Mouse (Mus musculus): ENCODE measurements at regions not wholly inside any gene's neighbourhood (a gene's known extent, or its start where the extent isn't known, plus 50 kb on each side); places are given as distances from the start of the nearest gene placed in this dataset.

DNA sequence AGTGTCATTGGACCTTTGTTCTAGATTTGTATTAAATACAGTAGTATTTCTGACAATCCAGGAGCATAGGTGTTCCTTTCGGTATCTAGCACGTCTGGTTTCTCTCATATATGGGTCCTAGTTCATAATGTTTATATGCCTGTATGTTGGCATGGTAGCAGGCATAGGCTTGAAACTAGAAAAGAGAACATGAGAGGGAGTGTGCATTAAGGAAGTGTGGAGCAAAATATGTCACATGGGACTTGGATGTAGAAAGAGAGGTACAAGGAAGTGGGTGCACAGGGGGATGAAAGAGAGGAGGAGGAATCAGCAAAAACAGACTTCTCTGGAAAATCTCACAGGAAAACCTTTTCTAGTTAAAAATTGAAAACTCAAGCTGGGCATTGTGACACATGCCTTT, 176.2 kb upstream of the Trpm3 start:
- no peak overlapping the region for H3K4me3 ChIP-seq
- ATAC-seq (ENCODE audit: extremely low read depth, insufficient number of reproducible peaks, low FRiP score, low TSS enrichment) = no peak
- H3K9ac ChIP-seq = no peak overlapping the region
- no peak overlapping the region for H3K27ac ChIP-seq (replicated peaks)
- WGBS = 87% methylated on average over 2 of the region's 2 CpGs
- H3K4me1 ChIP-seq = no peaks in the 10 kb centered on the region
- no peaks in the 10 kb centered on the region for H3K27me3 ChIP-seq (replicated peaks)
- H3K4me2 ChIP-seq = no peak overlapping the region
- no peaks in the 10 kb centered on the region for H3K36me3 ChIP-seq
- H3K9me3 ChIP-seq = no peaks in the 10 kb centered on the region

DNA sequence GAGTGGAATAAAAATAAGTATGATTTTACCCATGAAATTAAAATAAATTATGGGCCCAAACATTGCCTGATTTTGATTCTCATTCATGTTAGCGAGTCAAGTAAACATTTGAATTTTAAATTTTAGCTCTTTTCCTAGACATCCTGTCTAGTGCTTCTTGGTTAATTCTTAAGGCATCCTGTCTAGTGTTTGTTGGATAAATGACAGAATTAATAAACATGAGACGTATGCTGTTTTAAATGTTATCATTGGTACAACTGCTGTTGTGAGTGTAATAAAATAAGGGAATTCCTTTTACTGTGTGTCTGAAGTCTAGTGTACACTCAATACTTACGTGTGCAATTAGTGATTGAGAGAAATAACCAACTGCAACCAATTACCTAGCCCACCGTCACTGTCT, 149.0 kb upstream of the Trpm3 start:
- ATAC-seq (ENCODE audit: extremely low read depth, insufficient number of reproducible peaks, low FRiP score, low TSS enrichment) = no peak
- Histone ChIP-seq H3K9me3 (peaks cover 6% of the 10 kb centered on the region; the same call in 1 of the 2 replicates), H3K27ac (replicated peaks) (no peak overlapping the region), H3K4me3 (no peak overlapping the region), H3K9ac (no peak overlapping the region), H3K27me3 (replicated peaks) (no peaks in the 10 kb centered on the region), H3K4me1 (no peaks in the 10 kb centered on the region), H3K4me2 (no peak overlapping the region), H3K36me3 (no peaks in the 10 kb centered on the region)
- WGBS = 77% methylated on average over 4 of the region's 4 CpGs

DNA sequence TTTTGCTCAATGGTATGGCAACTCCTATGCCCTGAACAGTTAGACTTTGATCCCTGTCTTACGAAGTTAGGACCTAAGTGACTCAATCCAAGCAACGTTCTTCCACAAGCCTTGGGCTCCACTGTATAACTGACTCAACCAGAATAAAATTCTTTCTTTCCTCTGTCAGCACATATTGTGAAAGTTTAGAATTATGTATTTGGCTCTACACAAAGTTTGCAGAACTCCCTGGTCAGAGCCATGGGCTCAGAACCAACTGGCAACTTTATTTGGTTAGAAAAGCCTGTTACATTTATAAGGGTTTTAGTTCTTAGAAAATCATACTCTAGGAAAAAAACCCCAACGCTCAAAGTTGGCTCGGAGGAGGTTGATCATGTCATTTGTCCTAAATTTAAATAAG, 147.9 kb upstream of the Trpm3 start:
- Histone ChIP-seq H3K4me3 (no peak overlapping the region), H3K27ac (replicated peaks) (no peak overlapping the region), H3K27me3 (replicated peaks) (no peaks in the 10 kb centered on the region), H3K4me1 (no peaks in the 10 kb centered on the region), H3K9me3 (peaks cover 6% of the 10 kb centered on the region; the same call in 1 of the 2 replicates), H3K9ac (no peak overlapping the region), H3K4me2 (no peak overlapping the region), H3K36me3 (no peaks in the 10 kb centered on the region)
- ATAC-seq (ENCODE audit: extremely low read depth, insufficient number of reproducible peaks, low FRiP score, low TSS enrichment) = no peak
- WGBS = 79% methylated on average over 4 of the region's 4 CpGs

DNA sequence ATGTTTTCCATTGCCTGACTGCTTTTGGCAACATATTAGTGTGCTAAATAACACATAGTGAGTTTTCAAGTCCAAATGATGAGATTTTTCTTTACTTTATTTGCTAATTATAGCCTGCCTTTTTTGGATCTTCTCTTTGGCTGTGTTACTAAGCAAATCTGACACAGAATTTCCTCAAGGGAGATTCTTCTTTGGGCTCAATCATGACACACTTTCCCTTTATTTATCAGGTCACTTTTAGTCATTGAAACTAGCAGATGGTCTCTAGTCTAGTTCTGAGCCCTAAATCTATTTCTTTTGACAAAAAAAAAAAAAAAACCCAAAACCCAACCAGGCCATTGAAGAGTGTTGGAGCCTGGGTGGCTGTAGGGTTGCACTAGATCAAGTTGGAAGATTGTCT, 147.4 kb upstream of the Trpm3 start:
- H3K9me3 ChIP-seq = peaks cover 6% of the 10 kb centered on the region; the same call in 1 of the 2 replicates
- ATAC-seq (ENCODE audit: extremely low read depth, insufficient number of reproducible peaks, low FRiP score, low TSS enrichment) = no peak
- H3K27ac ChIP-seq (replicated peaks) = no peak overlapping the region
- H3K36me3 ChIP-seq = no peaks in the 10 kb centered on the region
- no peak overlapping the region for H3K4me2 ChIP-seq
- H3K27me3 ChIP-seq (replicated peaks) = no peaks in the 10 kb centered on the region
- no peak overlapping the region for H3K9ac ChIP-seq
- H3K4me3 ChIP-seq = no peak overlapping the region
- H3K4me1 ChIP-seq = no peaks in the 10 kb centered on the region

DNA sequence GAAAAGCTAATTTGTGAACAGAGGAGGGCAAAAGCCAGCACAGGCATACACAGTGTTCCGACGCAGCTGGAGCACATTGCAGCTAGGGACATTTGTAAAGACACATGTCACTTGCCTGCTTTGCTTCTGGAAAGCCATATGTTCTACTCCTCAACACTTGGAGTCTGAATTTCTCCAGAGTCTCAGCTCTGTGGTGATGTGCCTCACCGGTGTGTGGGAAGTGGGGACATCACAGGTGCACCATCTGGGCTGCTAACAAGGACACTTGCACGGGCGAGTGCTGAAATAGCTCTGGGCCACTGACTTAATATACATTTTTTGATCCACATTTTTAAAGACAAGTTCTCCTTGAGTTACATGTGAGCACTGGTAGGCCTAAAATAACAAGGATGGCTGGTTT, 139.2 kb upstream of the Trpm3 start:
- 83% methylated on average over 5 of the region's 5 CpGs for WGBS
- Histone ChIP-seq H3K4me1 (no peaks in the 10 kb centered on the region), H3K9ac (no peak overlapping the region), H3K27me3 (replicated peaks) (no peaks in the 10 kb centered on the region), H3K4me3 (no peak overlapping the region), H3K4me2 (no peak overlapping the region), H3K36me3 (no peaks in the 10 kb centered on the region), H3K9me3 (no peaks in the 10 kb centered on the region), H3K27ac (replicated peaks) (no peak overlapping the region)
- ATAC-seq (ENCODE audit: extremely low read depth, insufficient number of reproducible peaks, low FRiP score, low TSS enrichment) = no peak

- H3K27ac ChIP-seq (replicated peaks) = no peak overlapping the region
- H3K4me2 ChIP-seq = no peak overlapping the region
- WGBS = 80% methylated on average over 13 of the region's 13 CpGs
- no peaks in the 10 kb centered on the region for H3K27me3 ChIP-seq (replicated peaks)
- no peak for ATAC-seq (ENCODE audit: extremely low read depth, insufficient number of reproducible peaks, low FRiP score, low TSS enrichment)
- no peak overlapping the region for H3K4me3 ChIP-seq
- H3K4me1 ChIP-seq = no peaks in the 10 kb centered on the region
- H3K9me3 ChIP-seq = no peaks in the 10 kb centered on the region
- no peak overlapping the region for H3K9ac ChIP-seq
- no peaks in the 10 kb centered on the region for H3K36me3 ChIP-seq
These were observed 130.6 kb upstream of the Trpm3 start for GRCm38 (mm10) chr19:22008053-22008935.

GRCm38 (mm10) chr19:22010239-22010638, 128.6 kb upstream of the Trpm3 start:
- Histone ChIP-seq H3K4me3 (no peak overlapping the region), H3K4me1 (no peaks in the 10 kb centered on the region), H3K36me3 (no peaks in the 10 kb centered on the region), H3K4me2 (no peak overlapping the region), H3K27me3 (replicated peaks) (no peaks in the 10 kb centered on the region), H3K9ac (no peak overlapping the region), H3K9me3 (no peaks in the 10 kb centered on the region), H3K27ac (replicated peaks) (no peak overlapping the region)
- no peak for ATAC-seq (ENCODE audit: extremely low read depth, insufficient number of reproducible peaks, low FRiP score, low TSS enrichment)
- 64% methylated on average over 5 of the region's 5 CpGs for WGBS

- H3K4me3 ChIP-seq = no peak overlapping the region
- H3K27me3 ChIP-seq (replicated peaks) = no peaks in the 10 kb centered on the region
- H3K27ac ChIP-seq (replicated peaks) = no peak overlapping the region
- no peak for ATAC-seq (ENCODE audit: extremely low read depth, insufficient number of reproducible peaks, low FRiP score, low TSS enrichment)
- no peak overlapping the region for H3K4me2 ChIP-seq
- no peaks in the 10 kb centered on the region for H3K4me1 ChIP-seq
- H3K9me3 ChIP-seq = no peaks in the 10 kb centered on the region
- no peak overlapping the region for H3K9ac ChIP-seq
- H3K36me3 ChIP-seq = no peaks in the 10 kb centered on the region
- 72% methylated on average over 3 of the region's 3 CpGs for WGBS
These were observed 122.8 kb upstream of the Trpm3 start for GRCm38 (mm10) chr19:22015854-22016610.

- WGBS = 57% methylated on average over 2 of the region's 2 CpGs
- Histone ChIP-seq H3K4me3 (no peak overlapping the region), H3K36me3 (no peaks in the 10 kb centered on the region), H3K9ac (no peak overlapping the region), H3K27ac (replicated peaks) (no peak overlapping the region), H3K4me1 (no peaks in the 10 kb centered on the region), H3K4me2 (no peak overlapping the region), H3K27me3 (replicated peaks) (no peaks in the 10 kb centered on the region), H3K9me3 (0 out of 2 replicates have a peak, but pooled peaks cover 2% of the 10 kb centered on the region)
- no peak for ATAC-seq (ENCODE audit: extremely low read depth, insufficient number of reproducible peaks, low FRiP score, low TSS enrichment)
These were observed 121.4 kb upstream of the Trpm3 start for GRCm38 (mm10) chr19:22017425-22017824.

GRCm38 (mm10) chr19:22027577-22027976, 111.3 kb upstream of the Trpm3 start:
- H3K4me2 ChIP-seq = no peak overlapping the region
- ATAC-seq (ENCODE audit: extremely low read depth, insufficient number of reproducible peaks, low FRiP score, low TSS enrichment) = no peak
- no peaks in the 10 kb centered on the region for H3K4me1 ChIP-seq
- no peak overlapping the region for H3K9ac ChIP-seq
- H3K4me3 ChIP-seq = no peak overlapping the region
- no peaks in the 10 kb centered on the region for H3K36me3 ChIP-seq
- H3K27ac ChIP-seq (replicated peaks) = no peak overlapping the region
- H3K9me3 ChIP-seq = no peaks in the 10 kb centered on the region
- H3K27me3 ChIP-seq (replicated peaks) = no peaks in the 10 kb centered on the region

DNA sequence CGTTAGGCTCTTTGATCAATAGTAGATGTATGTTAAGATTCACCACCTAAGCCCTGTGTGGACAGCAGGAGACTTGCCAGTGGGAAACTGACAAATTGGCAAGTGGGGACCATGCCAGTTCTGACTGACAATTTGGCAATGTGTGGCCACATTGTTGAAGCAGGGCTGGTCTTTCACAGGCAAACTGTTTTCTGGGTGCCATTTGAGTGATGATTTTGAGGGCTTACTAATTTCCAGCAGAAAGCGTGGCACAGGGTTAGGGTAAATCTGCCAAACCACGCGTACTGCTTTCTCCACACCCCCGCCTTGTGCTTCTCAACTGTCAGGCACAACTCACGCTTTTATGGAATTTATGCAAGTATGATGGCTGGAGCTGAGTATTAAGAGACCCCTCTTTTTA, 91.2 kb upstream of the Trpm3 start:
- Histone ChIP-seq H3K27ac (replicated peaks) (no peak overlapping the region), H3K36me3 (no peaks in the 10 kb centered on the region), H3K27me3 (replicated peaks) (no peaks in the 10 kb centered on the region), H3K9me3 (no peaks in the 10 kb centered on the region), H3K4me1 (no peaks in the 10 kb centered on the region), H3K9ac (no peak overlapping the region), H3K4me2 (no peak overlapping the region), H3K4me3 (no peak overlapping the region)
- 68% methylated on average over 6 of the region's 6 CpGs for WGBS
- no peak for ATAC-seq (ENCODE audit: extremely low read depth, insufficient number of reproducible peaks, low FRiP score, low TSS enrichment)

DNA sequence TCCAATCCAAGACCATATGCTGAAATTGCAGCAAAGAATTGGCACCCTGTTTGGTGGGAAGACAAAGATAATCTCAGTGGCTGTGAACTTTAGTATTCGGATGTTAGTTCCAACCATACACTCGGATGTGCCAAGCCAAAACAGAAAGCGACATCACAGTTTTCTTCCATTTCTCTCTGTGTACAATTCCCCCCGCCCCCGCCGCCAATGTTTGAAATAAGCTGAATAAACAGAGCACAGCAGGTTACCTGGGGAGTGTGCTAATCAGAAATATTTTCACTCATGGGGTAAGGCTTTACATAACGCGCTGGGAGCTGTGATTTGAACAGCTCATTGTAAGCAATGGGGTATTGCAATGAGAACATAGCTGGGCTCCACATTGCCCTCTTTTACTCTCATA, 72.5 kb upstream of the Trpm3 start:
- no peaks in the 10 kb centered on the region for H3K9me3 ChIP-seq
- no peaks in the 10 kb centered on the region for H3K4me1 ChIP-seq
- 80% methylated on average over 8 of the region's 8 CpGs for whole genome bisulfite sequencing
- H3K27ac ChIP-seq (replicated peaks) = no peak overlapping the region
- H3K36me3 ChIP-seq = no peaks in the 10 kb centered on the region
- H3K9ac ChIP-seq = no peak overlapping the region
- H3K4me3 ChIP-seq = no peak overlapping the region
- H3K27me3 ChIP-seq (replicated peaks) = no peaks in the 10 kb centered on the region
- ATAC-seq (ENCODE audit: extremely low read depth, insufficient number of reproducible peaks, low FRiP score, low TSS enrichment) = no peak
- H3K4me2 ChIP-seq = no peak overlapping the region
